Mouse (Mus musculus) intestine, embryonic 15.5 days (tissue): ENCODE data around the gene Ifna9. TPM values are rescaled to one million over a fixed set of nuclear protein-coding genes. Genes with fewer than 3 reads are reported as not detected.

ENCODE experiments used
- polyA plus RNA-seq: library from polyadenylated mRNA; unstranded; fragments of >200 nt; fragmentation: Nextera tagmentation; extraction: Ambion mirVana; gene quantifications from 2 replicates; pipeline ENCODE4 v1.2.1, GENCODE M21; 2015

Gene Ifna9
- polyA plus RNA-seq, 1 experiment from 2014 or later: not detected

Other genes with a start within 250 kb of the Ifna9 start
- 12.2 and 12.7 TPM in 2 replicates for gene Hacd4, start 153.5 kb downstream of the Ifna9 start, polyA plus RNA-seq
- not detected in 2 replicates for gene Ifnb1, start 69.6 kb downstream of the Ifna9 start, polyA plus RNA-seq
- not detected in 2 replicates for gene Ifna15, start 34.1 kb downstream of the Ifna9 start, polyA plus RNA-seq
- not detected in 2 replicates for gene Ifna14, start 20.6 kb downstream of the Ifna9 start, polyA plus RNA-seq
- not detected in 2 replicates for gene Ifna12, start 11.0 kb upstream of the Ifna9 start, polyA plus RNA-seq
- gene C87499, start 42.0 kb upstream of the Ifna9 start, polyA plus RNA-seq: not detected in 2 replicates
- gene Ifna13, start 52.1 kb upstream of the Ifna9 start, polyA plus RNA-seq: not detected in 2 replicates
- not detected in 2 replicates for gene Ifna16, start 84.5 kb upstream of the Ifna9 start, polyA plus RNA-seq
- not detected in 2 replicates for gene Ifna2, start 91.5 kb upstream of the Ifna9 start, polyA plus RNA-seq
- gene Ifnab, start 99.0 kb upstream of the Ifna9 start, polyA plus RNA-seq: not detected in 2 replicates
- 0.80 and 0.97 TPM in 2 replicates for gene Gm26566, start 129.4 kb upstream of the Ifna9 start, polyA plus RNA-seq
- gene Klhl9, start 130.1 kb upstream of the Ifna9 start, polyA plus RNA-seq: 75.3 and 89.4 TPM in 2 replicates
- gene Gm13271, start 162.5 kb upstream of the Ifna9 start, polyA plus RNA-seq: not detected in 2 replicates
- gene Gm13283, start 167.7 kb upstream of the Ifna9 start, polyA plus RNA-seq: 0.39 and 0.80 TPM in 2 replicates
- gene Gm13290, start 181.4 kb upstream of the Ifna9 start, polyA plus RNA-seq: 0.63 TPM in 1 of 2 replicates, not detected in the other
- gene Gm13289, start 184.5 kb upstream of the Ifna9 start, polyA plus RNA-seq: not detected in 2 replicates
- gene Gm13272, start 187.5 kb upstream of the Ifna9 start, polyA plus RNA-seq: not detected in 2 replicates
- not detected in 2 replicates for gene Ifnz, start 189.7 kb upstream of the Ifna9 start, polyA plus RNA-seq
- 0.38 TPM in 1 of 2 replicates, not detected in the other for gene Gm13276, start 193.3 kb upstream of the Ifna9 start, polyA plus RNA-seq
- gene Gm13277, start 196.2 kb upstream of the Ifna9 start, polyA plus RNA-seq: not detected in 2 replicates
- not detected in 2 replicates for gene Gm13278, start 199.2 kb upstream of the Ifna9 start, polyA plus RNA-seq
- not detected in 2 replicates for gene Gm13275, start 202.1 kb upstream of the Ifna9 start, polyA plus RNA-seq
- not detected in 2 replicates for gene Gm13279, start 205.0 kb upstream of the Ifna9 start, polyA plus RNA-seq
- 1.1 TPM in 2 replicates for gene Gm13285, start 207.3 kb upstream of the Ifna9 start, polyA plus RNA-seq
- gene Gm13287, start 210.9 kb upstream of the Ifna9 start, polyA plus RNA-seq: not detected in 2 replicates
- gene Gm13288, start 213.1 kb upstream of the Ifna9 start, polyA plus RNA-seq: 0.08 TPM in 1 of 2 replicates, not detected in the other
- not detected in 2 replicates for gene Ifna7, start 223.8 kb upstream of the Ifna9 start, polyA plus RNA-seq
- gene Ifna11, start 227.6 kb upstream of the Ifna9 start, polyA plus RNA-seq: not detected in 2 replicates
- not detected in 2 replicates for gene Ifna6, start 235.0 kb upstream of the Ifna9 start, polyA plus RNA-seq
- gene Ifna5, start 243.1 kb upstream of the Ifna9 start, polyA plus RNA-seq: not detected in 2 replicates
- not detected in 2 replicates for gene Ifna4, start 249.5 kb upstream of the Ifna9 start, polyA plus RNA-seq